Mouse (Mus musculus) forebrain, postnatal 0 days (tissue): ENCODE measurements around the gene Atp11c. TPM values are rescaled to one million over a fixed set of nuclear protein-coding genes. Genes with fewer than 3 reads are reported as not detected.

Experiments
- ATAC-seq: fragments of 200-750 bp; cut with Nextera tagmentation; 2 replicates; pipeline ENCODE4 v1.8.0; 2017; ENCODE audit warnings: mild to moderate bottlenecking, moderate library complexity
- DNase-seq: peaks from one replicate; pipeline ENCODE4 v3.0.0-alpha.2; 2015
- H3K27ac ChIP-seq: fragments of 300-500 bp; sonication (generic); 2 replicates; pipeline ENCODE4 v1.5.1; 2014; ENCODE audit warnings: low read depth, mild to moderate bottlenecking, antibody characterized with exemption, low read length, moderate library complexity, mixed read lengths
- H3K27me3 ChIP-seq: fragments of 300-500 bp; sonication (generic); 2 replicates; pipeline ENCODE4 v1.6.1; 2014; ENCODE audit warnings: mild to moderate bottlenecking, low read length, mixed read lengths; ENCODE audit not compliant: insufficient read depth
- H3K36me3 ChIP-seq: fragments of 300-500 bp; sonication (generic); 2 replicates; pipeline ENCODE4 v1.6.1; 2014; ENCODE audit warnings: mild to moderate bottlenecking, moderate library complexity; ENCODE audit not compliant: insufficient read depth
- H3K4me1 ChIP-seq: fragments of 300-500 bp; sonication (generic); 2 replicates; pipeline ENCODE4 v1.6.1; 2014; ENCODE audit warnings: antibody characterized with exemption; ENCODE audit not compliant: insufficient read depth
- H3K4me2 ChIP-seq: fragments of 300-500 bp; sonication (generic); 2 replicates; pipeline ENCODE4 v1.6.1; 2014; ENCODE audit warnings: low read depth, mild to moderate bottlenecking, moderate library complexity
- H3K4me3 ChIP-seq: fragments of 300-500 bp; sonication (generic); 2 replicates; pipeline ENCODE4 v1.5.1; 2014; ENCODE audit warnings: low read depth, low read length, mixed read lengths
- H3K9ac ChIP-seq: fragments of 300-500 bp; sonication (generic); 2 replicates; pipeline ENCODE4 v1.6.1; 2014; ENCODE audit warnings: mild to moderate bottlenecking
- H3K9me3 ChIP-seq: fragments of 300-500 bp; sonication (generic); 2 replicates; pipeline ENCODE4 v1.6.1; 2016; ENCODE audit warnings: low read length
- CTCF ChIP-seq: sonication (generic); IDR thresholded peaks from 2 replicates; pipeline ENCODE4 v1.5.1; 2016; ENCODE audit warnings: antibody characterized with exemption, control low read depth, low read depth
- WGBS: fragments of 180-500 bp; shearing (Covaris S2); extraction: QIAGEN DNeasy Blood & Tissue Kit; methylation state at CpG from one replicate; pipeline ENCODE4 v1.1.7; 2014; 5-methylcytosine and 5-hydroxymethylcytosine counted together
- polyA plus RNA-seq: library from polyadenylated mRNA; unstranded; fragments of >200 nt; fragmentation: Nextera tagmentation; extraction: Ambion mirVana; gene quantifications from 2 replicates; pipeline ENCODE4 v1.2.1, GENCODE M21; 2015
- total RNA-seq: library from RNA; depleted of rRNA; stranded (reverse); fragments of >200 nt; gene quantifications from 2 replicates; pipeline ENCODE4 v1.2.3, GENCODE M21; 2014

The Atp11c gene
- total and polyA plus RNA-seq, 2 experiments from 2014 or later: 6.8 to 28.0 TPM

- no peak for ATAC-seq
- Histone ChIP-seq H3K9ac (no peak overlapping the region), H3K4me3 (no peak overlapping the region), H3K4me2 (no peak overlapping the region), H3K9me3 (no peaks in the 10 kb centered on the region), H3K4me1 (no peaks in the 10 kb centered on the region), H3K36me3 (no peaks in the 10 kb centered on the region), H3K27ac (no peak overlapping the region), H3K27me3 (no peaks in the 10 kb centered on the region)
- TF ChIP-seq CTCF: no peak
- no peak for DNase-seq
- WGBS: 25% methylated on average over 3 of the region's 3 CpGs
These were observed 46.6 kb downstream of the Atp11c start for GRCm38 (mm10) chrX:60545906-60546305.

GRCm38 (mm10) chrX:60545444-60545843 lies 47.1 kb downstream of the Atp11c start:
- H3K36me3 ChIP-seq: no peaks in the 10 kb centered on the region
- no peaks in the 10 kb centered on the region for H3K27me3 ChIP-seq
- TF ChIP-seq CTCF: no peak
- no peak overlapping the region for H3K4me2 ChIP-seq
- H3K4me3 ChIP-seq: no peak overlapping the region
- H3K9me3 ChIP-seq: no peaks in the 10 kb centered on the region
- DNase-seq (no peak), ATAC-seq (no peak)
- H3K4me1 ChIP-seq: no peaks in the 10 kb centered on the region
- H3K27ac ChIP-seq: no peak overlapping the region
- no peak overlapping the region for H3K9ac ChIP-seq
- 25% methylated on average over 1 of the region's 1 CpGs for WGBS

- 36% methylated on average over 4 of the region's 4 CpGs for WGBS
- no peak for TF ChIP-seq CTCF
- no peak for DNase-seq
These were observed 48.4 kb downstream of the Atp11c start for GRCm38 (mm10) chrX:60544098-60544497.

GRCm38 (mm10) chrX:60542901-60543300 lies 49.6 kb downstream of the Atp11c start:
- no peaks in the 10 kb centered on the region for H3K4me1 ChIP-seq
- TF ChIP-seq CTCF: no peak
- H3K4me3 ChIP-seq: no peak overlapping the region
- H3K9ac ChIP-seq: no peak overlapping the region
- peak; percentile 19 for DNase-seq
- H3K9me3 ChIP-seq: no peaks in the 10 kb centered on the region
- H3K36me3 ChIP-seq: no peaks in the 10 kb centered on the region
- no peak overlapping the region for H3K27ac ChIP-seq
- no peak for ATAC-seq
- no peaks in the 10 kb centered on the region for H3K27me3 ChIP-seq
- no peak overlapping the region for H3K4me2 ChIP-seq
- 36% methylated on average over 1 of the region's 1 CpGs for WGBS

More at GRCm38 (mm10) chrX:60544098-60544497, 48.4 kb downstream of the Atp11c start:
- Histone ChIP-seq H3K9ac (no peak overlapping the region), H3K36me3 (no peaks in the 10 kb centered on the region), H3K4me1 (no peaks in the 10 kb centered on the region), H3K27ac (no peak overlapping the region), H3K4me2 (no peak overlapping the region), H3K27me3 (no peaks in the 10 kb centered on the region), H3K9me3 (no peaks in the 10 kb centered on the region), H3K4me3 (no peak overlapping the region)
- ATAC-seq: no peak

- TF ChIP-seq CTCF: no peak
- no peak for ATAC-seq
- DNase-seq: no peak
- no peaks in the 10 kb centered on the region for H3K27me3 ChIP-seq
- H3K4me1 ChIP-seq: no peaks in the 10 kb centered on the region
- H3K4me2 ChIP-seq: no peak within 1 kb of the TSS
- no peak within 1 kb of the TSS for H3K9ac ChIP-seq
- H3K36me3 ChIP-seq: no peaks in the 10 kb centered on the region
- no peak within 1 kb of the TSS for H3K4me3 ChIP-seq
- no peak within 1 kb of the TSS for H3K27ac ChIP-seq
- no peaks in the 10 kb centered on the region for H3K9me3 ChIP-seq
These were observed 53.3 kb downstream of the Atp11c start, which contains the start of gene Gm7073 for GRCm38 (mm10) chrX:60539149-60539548. TSS of gene Gm7073 (minus strand) at chrX:60539249.

GRCm38 (mm10) chrX:60503995-60504394 lies 88.5 kb downstream of the Atp11c start:
- Histone ChIP-seq H3K36me3 (no peaks in the 10 kb centered on the region), H3K27ac (no peak overlapping the region), H3K9ac (no peak overlapping the region), H3K4me3 (no peak overlapping the region), H3K27me3 (no peaks in the 10 kb centered on the region), H3K4me2 (no peak overlapping the region), H3K9me3 (no peaks in the 10 kb centered on the region), H3K4me1 (no peaks in the 10 kb centered on the region)
- DNase-seq (peak; percentile 21), ATAC-seq (no peak)
- TF ChIP-seq CTCF: peak; percentile 62

- no peak overlapping the region for H3K27ac ChIP-seq
- no peaks in the 10 kb centered on the region for H3K4me1 ChIP-seq
- H3K9me3 ChIP-seq: no peaks in the 10 kb centered on the region
- H3K4me2 ChIP-seq: no peak overlapping the region
- no peak for TF ChIP-seq CTCF
- H3K27me3 ChIP-seq: no peaks in the 10 kb centered on the region
- WGBS: 42% methylated on average over 1 of the region's 1 CpGs
- H3K4me3 ChIP-seq: no peak overlapping the region
- ATAC-seq: no peak
- H3K9ac ChIP-seq: no peak overlapping the region
- DNase-seq: no peak
- no peaks in the 10 kb centered on the region for H3K36me3 ChIP-seq
These were observed 94.7 kb downstream of the Atp11c start for GRCm38 (mm10) chrX:60497750-60498149.

GRCm38 (mm10) chrX:60495308-60495707 lies 97.2 kb downstream of the Atp11c start:
- DNase-seq: peak; percentile 13
- no peaks in the 10 kb centered on the region for H3K27me3 ChIP-seq

More at GRCm38 (mm10) chrX:60495308-60495707, 97.2 kb downstream of the Atp11c start:
- Histone ChIP-seq H3K4me2 (no peak overlapping the region), H3K9me3 (no peaks in the 10 kb centered on the region), H3K36me3 (no peaks in the 10 kb centered on the region), H3K9ac (no peak overlapping the region), H3K4me3 (no peak overlapping the region), H3K27ac (no peak overlapping the region), H3K4me1 (no peaks in the 10 kb centered on the region)
- TF ChIP-seq CTCF: peak; percentile 36; the same call in 1 of the 2 replicates
- ATAC-seq: no peak
